In genomic region chr10:19309681-19310395, GRCm38 (mm10) we compare ENCODE assay signal across 19 mouse cellular contexts. TPM values are rescaled to one million over a fixed set of nuclear protein-coding genes. Genes with fewer than 3 reads are reported as not detected.
DNase-seq lines count a peak whose midpoint lies in the region; ATAC-seq and TF ChIP-seq lines count a peak whose summit lies in the region.
"Had no signal": no experiment of that assay in that cellular context is flagged by ENCODE, and none has a peak within 500 bp of the region (broad histone marks: within the 10 kb centered on the region; RNA-seq: fewer than 3 reads in every experiment).

No protein-coding gene starts in this region.

- no peak overlapping the region for H3K4me3 ChIP-seq in forebrain, postnatal 0 days (ENCODE audit: low read depth, low read length)
- H3K4me3 ChIP-seq in midbrain, embryonic 13.5 days (replicated peaks): no peak overlapping the region
- H3K4me3 ChIP-seq: erythroblast, embryonic 14.5 days; kidney, embryonic 15.5 days had no signal

- no peaks in the 10 kb centered on the region for H3K27me3 ChIP-seq in forebrain, postnatal 0 days (ENCODE audit: insufficient read depth, low read length)
- peaks cover 3% of the 10 kb centered on the region; the same call in 1 of the 2 replicates for H3K27me3 ChIP-seq in midbrain, embryonic 13.5 days
- H3K27me3 ChIP-seq: kidney, embryonic 15.5 days had no signal

- TF ChIP-seq CTCF in forebrain, postnatal 0 days (IDR thresholded peaks at IDR 0.05; ENCODE audit: low read depth): no peak

- 7% methylated on average over 5 of the region's 5 CpGs for WGBS in forebrain, postnatal 0 days
- WGBS in midbrain, embryonic 13.5 days: 4% methylated on average over 5 of the region's 5 CpGs

- no peak overlapping the region for H3K27ac ChIP-seq in forebrain, postnatal 0 days (ENCODE audit: low read depth, low read length)
- H3K27ac ChIP-seq in midbrain, embryonic 13.5 days: peak overlapping the region; percentile 67
- H3K27ac ChIP-seq: kidney, embryonic 15.5 days had no signal

- H3K9ac ChIP-seq in forebrain, postnatal 0 days: no peak overlapping the region
- H3K9ac ChIP-seq in midbrain, embryonic 13.5 days (replicated peaks): no peak overlapping the region
- H3K9ac ChIP-seq: kidney, embryonic 15.5 days had no signal

- H3K4me2 ChIP-seq in forebrain, postnatal 0 days (ENCODE audit: low read depth): no peak overlapping the region
- H3K4me2 ChIP-seq in midbrain, embryonic 13.5 days (replicated peaks): peak overlapping the region; percentile 33
- H3K4me2 ChIP-seq: kidney, embryonic 15.5 days had no signal

- no peaks in the 10 kb centered on the region for H3K9me3 ChIP-seq in forebrain, postnatal 0 days (ENCODE audit: low read length)
- no peaks in the 10 kb centered on the region for H3K9me3 ChIP-seq in midbrain, embryonic 13.5 days
- H3K9me3 ChIP-seq: kidney, embryonic 15.5 days had no signal

- H3K36me3 ChIP-seq in forebrain, postnatal 0 days (ENCODE audit: insufficient read depth): no peaks in the 10 kb centered on the region
- H3K36me3 ChIP-seq in midbrain, embryonic 13.5 days: no peaks in the 10 kb centered on the region
- H3K36me3 ChIP-seq: kidney, embryonic 15.5 days had no signal

- peaks cover 8% of the 10 kb centered on the region; the same call in 1 of the 2 replicates for H3K4me1 ChIP-seq in forebrain, postnatal 0 days (ENCODE audit: insufficient read depth)
- peaks cover 24% of the 10 kb centered on the region for H3K4me1 ChIP-seq in midbrain, embryonic 13.5 days (replicated peaks)
- H3K4me1 ChIP-seq: kidney, embryonic 15.5 days had no signal

- ATAC-seq in forebrain, postnatal 0 days: peak; percentile 96
- peak; percentile 98 for ATAC-seq in midbrain, embryonic 13.5 days
- ATAC-seq: lung, postnatal 0 days had no signal

- DNase-seq in right cerebral cortex, postnatal 10 days (ENCODE audit: low spot score in 2 of 2): peak; percentile 21
- DNase-seq in right cerebral cortex, adult 2 months (ENCODE audit: low spot score in 2 of 2): no peak
- peak; percentile 50 for DNase-seq in forebrain, postnatal 0 days
- DNase-seq in retina, postnatal 1 day: peak; percentile 64
- DNase-seq in urinary bladder, postnatal 4 days (ENCODE audit: low spot score in 2 of 2): no peak
- DNase-seq in frontal cortex, postnatal 36 days (ENCODE audit: low spot score in 2 of 2): no peak
- DNase-seq in lung, postnatal 25 days (ENCODE audit: low spot score): no peak
- DNase-seq: adrenal gland, adult 8-10 months; B cell, adult 2 months; cerebellum, adult 11 months; heart, postnatal 10 days; thymus, adult 2 months had no signal

RNA-seq across cellular contexts. Expression of gene Olig3, which starts 46.5 kb away (rescaled TPM):
- total RNA-seq in forebrain, postnatal 0 days (2014; rRNA removed): 0.08 TPM in 1 of 2 replicates, not detected in the other
- 0.06 and 0.65 TPM in 2 replicates for polyA plus RNA-seq in forebrain, postnatal 0 days (2015; fragmentation: Nextera tagmentation; extraction: Ambion mirVana)
- 9.3 and 25.7 TPM in 2 replicates for polyA plus RNA-seq in midbrain, embryonic 13.5 days (2015; fragmentation: Nextera tagmentation; extraction: Ambion mirVana)
- total RNA-seq: adrenal gland, adult 8-10 months; heart, postnatal 10 days; layer of hippocampus, postnatal 10 days had no signal
- polyA plus RNA-seq: erythroblast, embryonic 14.5 days; gonadal fat pad, adult 2 months; kidney, embryonic 15.5 days; limb, embryonic 14.5 days; lung, postnatal 0 days had no signal

Comparison
In these comparisons a context has a peak if more than half of its experiments do, and no peak if none do; other contexts are left out.
1. DNase-seq: peak in right cerebral cortex, postnatal 10 days (2 of 2), forebrain, postnatal 0 days (single experiment) and retina, postnatal 1 day (single experiment); none in right cerebral cortex, adult 2 months (0 of 2), urinary bladder, postnatal 4 days (0 of 2), frontal cortex, postnatal 36 days (0 of 2) and lung, postnatal 25 days (single experiment).